Mouse (Mus musculus): ENCODE data around the gene Hoxa10. TPM values are rescaled to one million over a fixed set of nuclear protein-coding genes. Genes with fewer than 3 reads are reported as not detected.

The Hoxa10 gene
- polyA plus RNA-seq, 1 experiment: 34.0 TPM

DNA sequence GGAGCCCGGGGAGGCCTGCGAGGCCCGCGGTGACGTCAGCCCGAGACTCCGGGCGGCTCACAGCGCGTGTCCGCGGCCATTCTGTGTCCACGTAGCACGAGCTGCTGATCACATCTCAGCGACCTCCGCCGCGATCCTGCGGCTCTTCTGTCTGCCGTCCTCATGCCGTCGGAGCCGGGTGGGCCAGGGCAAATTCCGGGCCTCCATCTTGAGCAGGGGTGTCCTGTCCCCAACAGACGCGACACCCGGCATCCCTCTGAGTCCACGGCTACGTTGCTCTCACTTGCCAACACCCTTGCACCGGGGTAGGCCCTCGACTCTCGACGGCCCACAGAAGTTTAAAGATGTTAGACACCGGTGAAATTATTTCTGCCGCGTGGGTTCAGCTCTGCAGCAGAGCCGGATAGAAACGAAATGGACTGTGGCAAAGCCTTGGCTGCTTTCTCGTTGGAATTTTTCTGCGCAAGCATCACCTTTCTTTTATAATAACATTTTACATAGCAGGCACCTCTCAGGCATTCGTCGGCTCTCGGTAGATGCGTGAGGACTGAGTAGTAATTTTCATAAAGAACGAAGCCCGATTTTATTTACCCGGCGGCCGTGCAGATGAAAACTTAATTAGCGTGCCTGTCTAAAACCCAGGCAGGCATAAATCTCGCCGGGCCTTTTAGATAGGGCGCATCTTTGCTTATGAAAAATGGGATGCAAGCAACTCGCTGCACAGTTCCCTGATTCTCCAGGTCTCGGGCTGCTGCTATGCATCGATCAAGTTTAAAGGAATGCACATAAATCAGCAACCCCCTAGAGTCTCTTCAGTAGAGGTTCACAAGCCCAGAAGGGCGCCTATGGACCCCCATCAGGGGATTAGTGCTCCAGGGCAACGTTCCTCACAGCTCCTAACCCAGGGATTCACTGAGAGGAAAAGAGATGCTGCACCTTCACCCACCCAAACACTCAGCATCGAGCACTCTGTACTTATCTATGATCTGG is 13.2 kb upstream of the Hoxa10 start:
- 13% methylated on average over 59 of the region's 59 CpGs for WGBS
- Histone ChIP-seq H3K4me3 (ENCODE audit: insufficient read depth, low read depth, low read length) (no peak overlapping the region), H3K27ac (ENCODE audit: insufficient read depth, low read depth, low read length) (no peak overlapping the region), H3K27me3 (replicated peaks; ENCODE audit: control insufficient read depth, insufficient read depth, low read length) (peaks cover 5% of the 10 kb centered on the region; the same call in 1 of the 2 replicates), H3K4me1 (ENCODE audit: control insufficient read depth, insufficient read depth, low read length) (no peaks in the 10 kb centered on the region), H3K36me3 (ENCODE audit: control insufficient read depth, insufficient read depth, low read length) (no peaks in the 10 kb centered on the region)
- peak; percentile 37 for DNase-seq
- TF ChIP-seq CTCF (conservative IDR thresholded peaks at IDR 0.05; ENCODE audit: insufficient read depth, insufficient read length, low read depth, low read length) (no peak), POLR2A (IDR thresholded peaks at IDR 0.05; ENCODE audit: low read depth, low read length) (no peak)

DNA sequence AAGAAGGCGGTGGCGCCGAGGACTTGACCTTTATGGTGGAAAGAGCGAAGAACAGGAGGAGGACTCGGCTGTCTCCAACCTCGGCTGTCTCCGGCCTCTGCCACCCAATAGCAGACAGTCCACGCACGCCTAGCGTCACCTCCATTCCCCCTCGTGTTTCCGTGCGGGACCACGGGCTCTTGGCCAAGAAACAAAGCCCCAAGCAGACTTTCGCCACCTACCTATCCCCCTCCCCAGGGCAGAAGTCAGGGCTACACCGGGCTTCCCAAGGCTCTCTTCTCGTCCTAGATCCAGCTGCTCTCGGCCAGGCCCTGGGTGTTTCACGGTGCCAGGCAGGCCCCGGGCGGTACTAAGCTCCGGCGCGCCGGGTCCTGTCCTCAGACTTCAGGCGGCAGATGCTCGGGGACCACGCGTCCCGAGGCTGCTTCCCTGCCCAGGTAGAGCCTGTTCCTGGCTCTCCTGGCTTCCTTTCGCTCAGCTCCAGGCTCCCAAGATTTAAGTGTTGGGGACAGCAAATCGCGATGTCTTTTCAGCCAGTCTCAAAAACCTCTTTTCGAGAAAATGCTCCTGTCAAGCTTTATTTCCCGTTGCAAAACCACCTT is 12.2 kb upstream of the Hoxa10 start:
- no peaks in the 10 kb centered on the region for H3K36me3 ChIP-seq (ENCODE audit: control insufficient read depth, insufficient read depth, low read length)
- H3K27ac ChIP-seq (ENCODE audit: insufficient read depth, low read depth, low read length): no peak overlapping the region
- 42% methylated on average over 35 of the region's 35 CpGs for WGBS
- H3K27me3 ChIP-seq (replicated peaks; ENCODE audit: control insufficient read depth, insufficient read depth, low read length): peaks cover 5% of the 10 kb centered on the region; the same call in 1 of the 2 replicates
- H3K4me3 ChIP-seq (ENCODE audit: insufficient read depth, low read depth, low read length): no peak overlapping the region
- H3K4me1 ChIP-seq (ENCODE audit: control insufficient read depth, insufficient read depth, low read length): no peaks in the 10 kb centered on the region
- TF ChIP-seq CTCF (conservative IDR thresholded peaks at IDR 0.05; ENCODE audit: insufficient read depth, insufficient read length, low read depth, low read length) (no peak), POLR2A (IDR thresholded peaks at IDR 0.05; ENCODE audit: low read depth, low read length) (no peak)
- peak; percentile 4 for DNase-seq

DNA sequence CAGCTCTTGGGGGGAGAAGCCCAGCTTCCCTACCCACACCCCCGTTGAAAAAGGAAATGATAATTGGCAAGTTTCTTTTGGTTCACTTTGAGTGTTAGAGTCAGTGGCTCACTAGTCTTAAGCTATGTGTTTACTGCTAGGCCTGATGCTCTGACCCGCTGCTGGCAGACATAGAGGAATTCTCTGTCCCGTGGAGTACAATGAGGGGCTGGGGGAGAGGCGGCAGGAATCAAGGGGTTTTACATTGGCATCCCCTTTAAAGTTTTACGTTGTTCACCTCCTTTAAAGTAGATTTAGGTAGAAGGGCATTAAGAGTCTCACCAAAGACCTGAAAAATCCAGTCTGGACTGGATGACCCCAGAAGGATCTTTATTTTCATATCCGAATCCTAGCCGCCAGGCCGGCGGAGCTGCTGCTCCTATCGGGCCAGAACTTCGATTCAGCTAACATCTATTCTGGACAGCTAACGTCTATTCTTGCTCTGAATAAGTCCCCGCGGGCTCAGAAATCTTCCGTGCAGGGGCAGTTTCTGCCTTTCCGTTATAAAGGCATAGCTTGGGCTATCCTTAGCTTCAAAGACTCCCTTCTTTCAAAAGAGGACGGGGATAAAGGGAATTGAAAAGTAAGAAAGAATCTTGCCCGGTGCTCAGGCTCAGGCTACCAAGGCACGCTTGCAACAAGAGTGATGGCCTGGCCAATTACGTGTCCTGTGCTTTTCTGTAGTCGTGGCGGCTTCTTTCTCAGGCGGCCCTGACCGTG is 11.5 kb upstream of the Hoxa10 start:
- no peak for TF ChIP-seq CTCF (conservative IDR thresholded peaks at IDR 0.05; ENCODE audit: insufficient read depth, insufficient read length, low read depth, low read length)
- TF ChIP-seq POLR2A (IDR thresholded peaks at IDR 0.05; ENCODE audit: low read depth, low read length): no peak
- no peak overlapping the region for H3K4me3 ChIP-seq (ENCODE audit: insufficient read depth, low read depth, low read length)
- peaks cover 5% of the 10 kb centered on the region; the same call in 1 of the 2 replicates for H3K27me3 ChIP-seq (replicated peaks; ENCODE audit: control insufficient read depth, insufficient read depth, low read length)
- DNase-seq: no peak
- H3K27ac ChIP-seq (ENCODE audit: insufficient read depth, low read depth, low read length): no peak overlapping the region
- H3K36me3 ChIP-seq (ENCODE audit: control insufficient read depth, insufficient read depth, low read length): no peaks in the 10 kb centered on the region
- WGBS: 80% methylated on average over 24 of the region's 24 CpGs
- H3K4me1 ChIP-seq (ENCODE audit: control insufficient read depth, insufficient read depth, low read length): no peaks in the 10 kb centered on the region

DNA sequence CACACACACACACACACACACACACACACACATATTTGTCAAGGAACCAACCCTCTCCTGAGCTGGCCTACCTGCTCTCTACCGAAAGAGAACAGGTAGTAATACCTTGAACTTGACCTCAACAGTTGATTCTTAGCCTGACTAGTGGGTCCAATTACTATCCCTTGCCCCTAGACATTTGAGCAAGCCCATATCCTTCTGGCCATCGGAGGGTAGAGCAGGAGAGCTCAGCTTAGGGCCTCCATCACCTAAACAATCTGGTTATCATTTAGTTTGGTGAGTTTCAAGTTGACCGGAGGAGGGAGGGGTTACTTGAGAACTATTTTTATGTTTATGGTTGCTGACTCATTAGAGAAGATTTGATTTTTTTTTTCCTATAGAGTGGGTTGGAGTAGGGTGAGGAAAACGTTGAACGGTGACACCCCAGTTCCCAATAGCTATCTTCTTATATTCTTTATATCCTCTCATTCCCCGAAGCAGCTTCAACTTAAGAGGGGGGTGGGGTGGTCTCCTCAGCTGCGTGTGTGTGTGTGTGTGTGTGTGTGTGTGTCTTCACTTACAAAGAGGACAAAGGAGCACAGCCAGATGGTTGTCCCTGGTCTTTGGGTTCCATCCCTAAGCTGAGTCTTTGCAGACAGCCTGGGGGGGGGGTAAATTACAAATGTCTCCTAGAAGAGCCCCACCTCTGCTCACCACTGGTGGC is 10.7 kb upstream of the Hoxa10 start:
- Histone ChIP-seq H3K4me3 (ENCODE audit: insufficient read depth, low read depth, low read length) (no peak overlapping the region), H3K27me3 (replicated peaks; ENCODE audit: control insufficient read depth, insufficient read depth, low read length) (peaks cover 5% of the 10 kb centered on the region; the same call in 1 of the 2 replicates), H3K27ac (ENCODE audit: insufficient read depth, low read depth, low read length) (no peak overlapping the region), H3K4me1 (ENCODE audit: control insufficient read depth, insufficient read depth, low read length) (no peaks in the 10 kb centered on the region), H3K36me3 (ENCODE audit: control insufficient read depth, insufficient read depth, low read length) (no peaks in the 10 kb centered on the region)
- no peak for DNase-seq
- TF ChIP-seq POLR2A (IDR thresholded peaks at IDR 0.05; ENCODE audit: low read depth, low read length): no peak
- TF ChIP-seq CTCF (conservative IDR thresholded peaks at IDR 0.05; ENCODE audit: insufficient read depth, insufficient read length, low read depth, low read length): no peak
- whole genome bisulfite sequencing: 83% methylated on average over 7 of the region's 7 CpGs

DNA sequence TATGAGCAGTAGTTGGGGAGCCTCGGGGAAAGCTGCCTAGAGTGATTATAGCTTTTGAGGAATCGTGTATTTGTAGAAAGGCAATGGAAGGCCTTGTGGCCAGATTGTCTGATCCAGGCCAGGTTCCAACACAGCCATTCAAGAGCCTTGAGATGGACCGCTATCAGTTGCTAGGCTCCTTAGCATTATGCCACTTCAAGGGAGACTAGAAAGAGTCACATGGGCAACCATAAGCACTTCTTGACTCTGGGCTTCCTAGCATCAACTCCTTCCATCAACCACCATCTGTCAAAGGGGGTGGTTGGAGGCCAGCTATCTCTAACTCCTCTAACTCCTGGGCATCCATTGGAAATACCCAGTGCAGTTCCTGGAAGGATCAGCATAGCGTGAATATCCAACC is 9.2 kb upstream of the Hoxa10 start:
- TF ChIP-seq POLR2A (IDR thresholded peaks at IDR 0.05; ENCODE audit: low read depth, low read length): no peak
- TF ChIP-seq CTCF (conservative IDR thresholded peaks at IDR 0.05; ENCODE audit: insufficient read depth, insufficient read length, low read depth, low read length): no peak
- H3K4me3 ChIP-seq (ENCODE audit: insufficient read depth, low read depth, low read length): no peak overlapping the region
- 77% methylated on average over 4 of the region's 4 CpGs for WGBS
- no peak for DNase-seq
- H3K27ac ChIP-seq (ENCODE audit: insufficient read depth, low read depth, low read length): no peak overlapping the region
- peaks cover 8% of the 10 kb centered on the region; the same call in 1 of the 2 replicates for H3K27me3 ChIP-seq (replicated peaks; ENCODE audit: control insufficient read depth, insufficient read depth, low read length)
- no peaks in the 10 kb centered on the region for H3K4me1 ChIP-seq (ENCODE audit: control insufficient read depth, insufficient read depth, low read length)
- no peaks in the 10 kb centered on the region for H3K36me3 ChIP-seq (ENCODE audit: control insufficient read depth, insufficient read depth, low read length)

DNA sequence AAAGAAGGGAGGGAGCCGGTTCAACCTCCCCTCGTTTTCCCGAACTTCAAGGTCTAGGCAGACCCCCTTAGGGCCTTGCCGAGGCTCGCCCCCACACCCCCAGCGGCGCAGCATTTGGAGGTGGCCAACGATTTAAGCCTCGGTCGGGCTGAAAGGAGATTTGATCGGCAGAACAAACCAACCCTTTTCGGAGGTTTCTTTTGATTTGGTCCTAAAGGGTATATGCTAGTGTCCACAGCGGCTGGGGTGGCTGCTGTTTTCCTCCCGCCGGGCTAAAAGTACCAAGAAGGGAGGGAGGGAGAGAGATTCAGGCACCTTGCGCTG is 8.7 kb upstream of the Hoxa10 start:
- Histone ChIP-seq H3K27ac (ENCODE audit: insufficient read depth, low read depth, low read length) (no peak overlapping the region), H3K4me1 (ENCODE audit: control insufficient read depth, insufficient read depth, low read length) (no peaks in the 10 kb centered on the region), H3K27me3 (replicated peaks; ENCODE audit: control insufficient read depth, insufficient read depth, low read length) (peaks cover 8% of the 10 kb centered on the region; the same call in 1 of the 2 replicates), H3K36me3 (ENCODE audit: control insufficient read depth, insufficient read depth, low read length) (no peaks in the 10 kb centered on the region), H3K4me3 (ENCODE audit: insufficient read depth, low read depth, low read length) (no peak overlapping the region)
- TF ChIP-seq POLR2A (IDR thresholded peaks at IDR 0.05; ENCODE audit: low read depth, low read length) (no peak), CTCF (conservative IDR thresholded peaks at IDR 0.05; ENCODE audit: insufficient read depth, insufficient read length, low read depth, low read length) (no peak)
- no peak for DNase-seq
- 53% methylated on average over 16 of the region's 16 CpGs for WGBS
